Mouse (Mus musculus) liver, embryonic 11.5 days (tissue): Measurements from ENCODE around the gene Rhox4g. TPM values are rescaled to one million over a fixed set of nuclear protein-coding genes. Genes with fewer than 3 reads are reported as not detected.
"Not testable (repeated sequence)": the region's sequence is repeated elsewhere in the genome, so short reads cannot be mapped to it uniquely, and the experiment has no call there.

Source experiments
- ATAC-seq: fragments of 200-750 bp; cut with Nextera tagmentation; replicated peaks from 2 replicates; pipeline ENCODE4 v1.8.0; 2017; ENCODE audit warnings: moderate number of reproducible peaks, mild to moderate bottlenecking, moderate TSS enrichment, moderate library complexity; ENCODE audit not compliant: low FRiP score
- DNase-seq: peaks from one replicate; pipeline ENCODE4 v3.0.0-alpha.2; 2017; ENCODE audit warnings: low spot score
- H3K27ac ChIP-seq: fragments of 300-500 bp; sonication (generic); 2 replicates; pipeline ENCODE4 v1.5.1; 2014; ENCODE audit warnings: mild to moderate bottlenecking, low read depth, low read length, control low read depth
- H3K27me3 ChIP-seq: fragments of 300-500 bp; sonication (generic); replicated peaks from 2 replicates; pipeline ENCODE4 v1.6.1; 2014; ENCODE audit warnings: low read length, mixed read lengths; ENCODE audit not compliant: control insufficient read depth, insufficient read depth
- H3K36me3 ChIP-seq: fragments of 300-500 bp; sonication (generic); 2 replicates; pipeline ENCODE4 v1.6.1; 2014; ENCODE audit warnings: mild to moderate bottlenecking, low read length, moderate library complexity, mixed read lengths; ENCODE audit not compliant: control insufficient read depth, insufficient read depth
- H3K4me1 ChIP-seq: fragments of 300-500 bp; sonication (generic); replicated peaks from 2 replicates; pipeline ENCODE4 v1.6.1; 2014; ENCODE audit warnings: low read length, mixed read lengths; ENCODE audit not compliant: control insufficient read depth, insufficient read depth
- H3K4me2 ChIP-seq: fragments of 300-500 bp; sonication (generic); 2 replicates; pipeline ENCODE4 v1.6.1; 2014; ENCODE audit warnings: mild to moderate bottlenecking, control low read depth, moderate library complexity
- H3K4me3 ChIP-seq: fragments of 300-500 bp; sonication (generic); 2 replicates; pipeline ENCODE4 v1.5.1; 2014; ENCODE audit warnings: low read depth, low read length, control low read depth
- H3K9ac ChIP-seq: fragments of 300-500 bp; sonication (generic); 2 replicates; pipeline ENCODE4 v1.6.1; 2014; ENCODE audit warnings: low read depth, low read length, control low read depth
- H3K9me3 ChIP-seq: fragments of 300-500 bp; sonication (generic); 2 replicates; pipeline ENCODE4 v1.6.1; 2016; ENCODE audit warnings: low read length, inconsistent platforms, mixed read lengths; ENCODE audit not compliant: control insufficient read depth
- WGBS: fragments of 180-500 bp; shearing (Covaris S2); extraction: QIAGEN DNeasy Blood & Tissue Kit; methylation state at CpG from one replicate; pipeline ENCODE4 v1.1.7; 2014; 5-methylcytosine and 5-hydroxymethylcytosine counted together
- polyA plus RNA-seq: library from polyadenylated mRNA; unstranded; fragments of >200 nt; fragmentation: Nextera tagmentation; extraction: Ambion mirVana; gene quantifications from 2 replicates; pipeline ENCODE4 v1.2.1, GENCODE M21; 2014

The Rhox4g gene
- polyA plus RNA-seq = not detected in 2 replicates

DNA sequence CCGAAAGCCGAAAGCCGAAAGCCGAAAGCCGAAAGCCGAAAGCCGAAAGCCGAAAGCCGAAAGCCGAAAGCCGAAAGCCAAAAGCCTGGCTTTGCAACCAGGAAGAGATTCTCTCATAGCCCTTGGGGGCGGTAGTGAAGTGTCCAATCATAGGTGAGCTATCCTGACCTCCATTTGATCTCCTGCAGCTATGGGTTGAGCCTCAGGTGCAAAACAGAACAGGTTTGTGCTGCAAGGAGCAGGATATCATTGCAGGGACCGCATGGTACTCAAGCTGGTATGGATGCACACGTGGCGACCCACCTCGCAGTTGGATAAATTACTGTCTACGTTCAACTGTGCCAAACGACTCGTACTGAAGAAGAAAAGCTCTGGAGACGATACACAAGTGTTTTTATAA, at the start of gene Rhox4g:
Gene Rhox4g (minus strand): TSS at position 101 of the 400 bp plus-strand sequence.
- DNase-seq, ATAC-seq, H3K27me3 ChIP-seq, H3K4me3 ChIP-seq, H3K4me1 ChIP-seq, H3K9me3 ChIP-seq, H3K4me2 ChIP-seq, H3K9ac ChIP-seq, H3K36me3 ChIP-seq, H3K27ac ChIP-seq: not testable (repeated sequence)
- 95% methylated on average over 15 of the region's 20 CpGs for WGBS

DNA sequence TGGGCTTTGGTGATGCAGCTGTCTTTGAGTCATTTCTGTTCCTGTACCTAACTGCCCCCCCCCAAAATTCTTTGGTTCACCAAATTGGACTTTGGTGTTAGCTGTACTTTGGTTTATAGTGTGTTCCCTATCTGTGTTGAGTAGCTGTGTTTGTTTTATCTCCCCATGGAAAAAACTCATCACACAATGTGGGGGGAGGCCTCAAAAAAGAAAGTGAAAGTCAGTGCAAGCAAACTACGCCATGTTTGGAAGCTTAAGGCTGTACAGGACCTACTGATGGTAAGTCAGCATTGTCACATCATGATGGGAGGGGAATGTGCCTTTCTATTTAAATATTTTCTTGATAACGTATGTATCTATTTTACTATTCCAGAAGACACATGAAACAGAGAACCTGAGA, 41.1 kb upstream of the Rhox4g start:
- Histone ChIP-seq H3K4me3 (no peak overlapping the region), H3K4me1 (no peaks in the 10 kb centered on the region)
- WGBS = 68% methylated on average over 2 of the region's 2 CpGs

DNA sequence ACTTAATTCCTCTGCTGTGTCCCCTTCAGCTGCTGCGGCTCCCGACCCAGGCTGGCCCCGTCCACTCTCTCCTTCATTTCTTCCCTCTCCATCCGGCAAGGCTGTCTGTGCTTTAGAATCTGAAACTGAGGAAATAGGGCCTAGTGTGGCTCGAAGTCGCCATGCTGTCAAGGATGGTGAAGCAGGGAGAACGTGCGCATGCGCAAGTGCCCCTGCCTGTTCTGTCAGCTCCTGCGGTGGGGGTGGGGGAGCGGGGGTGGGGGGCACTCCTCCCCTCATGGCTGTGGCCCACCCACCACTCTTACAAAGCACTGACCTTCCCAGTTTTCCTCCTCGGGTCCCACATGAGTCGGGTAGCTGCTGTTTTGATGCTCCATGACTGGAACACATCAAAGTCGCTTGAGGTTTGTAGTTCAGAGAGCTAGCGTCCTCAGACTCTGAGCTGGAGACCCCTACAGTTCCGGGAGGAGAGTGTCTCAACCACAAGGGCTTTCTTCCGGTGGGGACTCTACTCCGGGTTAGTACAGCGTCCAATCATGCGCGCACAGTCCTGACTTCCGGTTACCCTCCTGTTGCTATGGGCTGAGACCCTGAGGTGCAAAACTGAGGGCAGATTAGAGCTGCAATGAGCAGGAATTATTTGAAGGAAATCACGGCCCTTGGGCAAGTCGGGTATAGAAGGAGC, 32.0 kb upstream of the Rhox4g start:
- Histone ChIP-seq H3K4me1 (no peaks in the 10 kb centered on the region), H3K36me3 (no peaks in the 10 kb centered on the region), H3K4me3 (no peak overlapping the region), H3K4me2 (no peak overlapping the region), H3K27ac (no peak overlapping the region), H3K9me3 (no peaks in the 10 kb centered on the region), H3K9ac (no peak overlapping the region), H3K27me3 (no peaks in the 10 kb centered on the region)
- ATAC-seq (no peak), DNase-seq (no peak)
- WGBS = 80% methylated on average over 24 of the region's 24 CpGs

More for the DNA sequence above, 41.1 kb upstream of the Rhox4g start:
- ATAC-seq = no peak
- no peaks in the 10 kb centered on the region for H3K9me3 ChIP-seq
- H3K9ac ChIP-seq = no peak overlapping the region
- H3K27ac ChIP-seq = no peak overlapping the region
- H3K27me3 ChIP-seq = no peaks in the 10 kb centered on the region
- no peak for DNase-seq
- no peak overlapping the region for H3K4me2 ChIP-seq
- no peaks in the 10 kb centered on the region for H3K36me3 ChIP-seq

DNA sequence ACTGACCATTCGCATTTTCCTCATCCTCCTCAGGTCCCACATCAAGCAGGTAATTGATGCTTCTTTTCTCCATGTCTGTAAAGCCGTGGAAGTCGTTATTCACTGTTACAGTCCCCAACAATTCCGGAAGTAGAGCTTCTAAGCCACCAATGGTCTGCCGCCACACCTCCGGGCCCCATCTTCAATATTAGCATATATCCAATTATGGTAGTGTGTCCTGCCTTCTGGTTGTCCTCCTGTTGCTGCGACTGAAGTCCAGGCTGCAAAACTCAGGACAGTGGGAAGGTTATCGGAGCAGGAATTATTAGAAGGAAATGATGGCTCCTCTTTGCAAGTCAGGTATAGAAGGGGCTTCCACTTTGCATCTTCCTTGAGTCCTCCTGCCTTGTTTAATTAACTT, 22.1 kb upstream of the Rhox4g start, which contains the start of gene Rhox2h:
Gene Rhox2h (minus strand): TSS at position 101 of the 400 bp plus-strand sequence.
- not testable (repeated sequence) for H3K27me3 ChIP-seq, DNase-seq, H3K4me3 ChIP-seq, H3K4me1 ChIP-seq, H3K4me2 ChIP-seq, H3K9me3 ChIP-seq, ATAC-seq, H3K9ac ChIP-seq, H3K27ac ChIP-seq, H3K36me3 ChIP-seq
- 79% methylated on average over 8 of the region's 8 CpGs for WGBS

DNA sequence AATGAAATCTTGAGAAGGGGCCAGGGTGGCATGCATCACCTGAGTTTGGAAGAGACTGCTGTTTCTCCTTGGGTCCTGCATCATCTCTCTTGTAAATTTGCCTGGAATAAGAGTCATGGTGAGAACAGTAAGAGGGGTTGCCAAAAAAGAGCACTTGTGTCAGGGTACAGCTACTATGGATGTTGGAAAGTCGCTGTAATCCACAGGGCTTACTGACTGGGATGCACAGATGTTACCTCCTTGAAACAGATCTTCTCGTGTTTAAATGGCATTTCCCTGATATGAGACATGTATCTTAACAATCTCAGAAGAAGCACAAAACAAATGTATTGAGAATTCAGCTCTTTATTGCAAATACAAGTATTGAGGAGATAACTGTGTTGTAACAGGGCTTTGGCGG, 17.5 kb upstream of the Rhox4g start, which contains the start of gene Rhox3h:
Gene Rhox3h (minus strand): TSS at position 101 of the 400 bp plus-strand sequence.
- H3K27ac ChIP-seq, H3K36me3 ChIP-seq, H3K4me3 ChIP-seq, H3K4me1 ChIP-seq, H3K27me3 ChIP-seq, ATAC-seq, H3K9ac ChIP-seq, DNase-seq, H3K9me3 ChIP-seq, H3K4me2 ChIP-seq: not testable (repeated sequence)
- 100% methylated on average over 1 of the region's 3 CpGs for WGBS

DNA sequence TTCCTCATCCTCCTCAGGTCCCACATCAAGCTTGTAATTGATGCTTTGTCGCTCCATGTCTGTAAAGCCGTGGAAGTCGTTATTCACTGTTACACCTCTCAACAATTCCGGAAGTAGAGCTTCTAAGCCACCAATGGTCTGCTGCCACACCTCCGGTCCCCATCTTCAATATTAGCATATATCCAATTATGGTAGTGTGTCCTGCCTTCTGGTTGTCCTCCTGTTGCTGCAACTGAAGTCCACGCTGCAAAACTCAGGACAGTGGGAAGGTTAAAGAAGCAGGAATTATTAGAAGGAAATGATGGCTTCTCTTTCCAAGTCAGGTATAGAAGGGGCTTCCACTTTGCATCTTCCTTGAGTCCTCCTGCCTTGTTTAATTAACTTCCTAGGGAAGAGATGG, 7.8 kb downstream of the Rhox4g start, which contains the start of gene Rhox2g:
Gene Rhox2g (minus strand): TSS at position 101 of the 400 bp plus-strand sequence.
- H3K27ac ChIP-seq, H3K9me3 ChIP-seq, H3K4me1 ChIP-seq, H3K36me3 ChIP-seq, H3K4me3 ChIP-seq, H3K9ac ChIP-seq, DNase-seq, H3K27me3 ChIP-seq, ATAC-seq, H3K4me2 ChIP-seq: not testable (repeated sequence)
- 86% methylated on average over 6 of the region's 6 CpGs for WGBS

DNA sequence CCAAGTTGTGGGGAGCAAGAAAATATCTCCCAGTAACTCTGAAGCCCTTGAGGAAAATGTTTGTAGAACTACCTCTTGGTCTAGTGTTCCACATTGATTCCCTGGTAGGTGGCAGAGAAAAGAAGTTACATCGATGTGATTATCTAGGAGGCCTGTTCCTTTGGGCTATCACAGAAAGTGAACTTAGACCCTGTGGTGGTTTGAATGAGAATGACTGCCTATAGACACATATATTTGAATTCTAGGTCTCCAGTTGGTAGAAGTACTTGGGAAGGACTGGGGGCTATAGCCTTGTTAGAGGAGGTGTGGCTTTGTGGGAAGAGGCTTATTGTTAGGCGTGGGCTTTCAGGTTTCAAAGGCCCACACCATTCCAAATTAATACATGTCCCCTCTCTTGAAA, 22.6 kb downstream of the Rhox4g start, which contains the start of gene Rhox3g:
Gene Rhox3g (minus strand): TSS at position 101 of the 400 bp plus-strand sequence.
- not testable (repeated sequence) for H3K9me3 ChIP-seq, H3K27me3 ChIP-seq, H3K9ac ChIP-seq, ATAC-seq, H3K4me1 ChIP-seq, H3K4me2 ChIP-seq, H3K36me3 ChIP-seq, H3K4me3 ChIP-seq, H3K27ac ChIP-seq, DNase-seq
- WGBS = 89% methylated on average over 2 of the region's 2 CpGs

DNA sequence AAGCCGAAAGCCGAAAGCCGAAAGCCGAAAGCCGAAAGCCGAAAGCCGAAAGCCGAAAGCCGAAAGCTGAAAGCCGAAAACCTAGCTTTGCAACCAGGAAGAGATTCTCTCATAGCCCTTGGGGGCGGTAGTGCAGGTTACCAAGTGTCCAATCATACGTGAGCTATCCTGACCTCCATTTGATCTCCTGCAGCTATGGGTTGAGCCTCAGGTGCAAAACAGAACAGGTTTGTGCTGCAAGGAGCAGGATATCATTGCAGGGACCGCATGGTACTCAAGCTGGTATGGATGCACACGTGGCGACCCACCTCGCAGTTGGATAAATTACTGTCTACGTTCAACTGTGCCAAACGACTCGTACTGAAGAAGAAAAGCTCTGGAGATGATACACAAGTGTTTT, 43.5 kb downstream of the Rhox4g start, which contains the start of gene Rhox4f:
Gene Rhox4f (minus strand): TSS at position 101 of the 400 bp plus-strand sequence.
- ATAC-seq, DNase-seq: not testable (repeated sequence)
- 89% methylated on average over 12 of the region's 19 CpGs for WGBS

More for the DNA sequence above, 43.5 kb downstream of the Rhox4g start, which contains the start of gene Rhox4f:
- not testable (repeated sequence) for H3K27ac ChIP-seq, H3K9ac ChIP-seq, H3K9me3 ChIP-seq, H3K4me2 ChIP-seq, H3K4me3 ChIP-seq, H3K36me3 ChIP-seq, H3K4me1 ChIP-seq, H3K27me3 ChIP-seq
